Mouse (Mus musculus) heart, adult 2 months (tissue): ENCODE results near the gene Ifitm5.

Experiments
- CTCF ChIP-seq: fragments of 200-600 bp; IDR thresholded peaks from 2 replicates; pipeline ENCODE4 v1.8.1; 2022; ENCODE audit warnings: antibody characterized with exemption, mild to moderate bottlenecking, moderate library complexity
- EP300 ChIP-seq: fragments of 200-500 bp; IDR thresholded peaks from 2 replicates; pipeline ENCODE4 v1.6.1; 2011; ENCODE audit warnings: low read depth, low read length, control low read depth; ENCODE audit not compliant: insufficient read depth
- POLR2A ChIP-seq: fragments of 200-500 bp; IDR thresholded peaks from 2 replicates; pipeline ENCODE4 v1.6.1; 2011; ENCODE audit warnings: mild to moderate bottlenecking, low read depth, low read length, control low read depth; ENCODE audit not compliant: insufficient read depth

DNA sequence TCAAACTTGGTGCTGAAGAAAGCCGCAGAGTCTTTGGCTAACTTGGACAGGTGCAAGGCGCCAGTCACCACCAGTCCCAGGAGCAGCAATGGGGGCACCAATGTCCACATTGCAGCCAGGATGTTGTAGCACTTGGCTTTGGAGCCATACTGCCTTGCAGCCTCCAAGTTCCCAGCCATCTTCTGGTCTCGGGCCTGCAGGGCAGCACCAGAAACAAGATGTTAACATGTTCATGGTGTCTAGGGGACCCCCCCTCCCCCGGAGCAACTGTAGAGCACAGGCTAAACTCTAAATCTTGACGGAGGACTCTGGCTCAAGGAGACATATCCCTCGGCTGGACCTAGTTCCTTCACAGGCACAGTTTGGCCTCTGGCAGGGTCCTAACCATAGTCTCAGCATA lies 836 bp downstream of the Ifitm5 start:
- no peak for TF ChIP-seq POLR2A
- TF ChIP-seq CTCF, result no peak
- TF ChIP-seq EP300, result no peak
